10 mouse cellular contexts compared by ENCODE assay signal in genomic region chr2:121415591-121415990, GRCm38 (mm10). TPM values are rescaled to one million over a fixed set of nuclear protein-coding genes. Genes with fewer than 3 reads are reported as not detected.
DNase-seq lines count a peak whose midpoint lies in the region; ATAC-seq and TF ChIP-seq lines count a peak whose summit lies in the region.
"Had no signal": no experiment of that assay in that cellular context is flagged by ENCODE, and none has a peak within 500 bp of the region (broad histone marks: within the 10 kb centered on the region; RNA-seq: fewer than 3 reads in every experiment).

No protein-coding gene starts in this region.

- H3K36me3 ChIP-seq in CH12.LX (replicated peaks in 1 of 2; ENCODE audit: control insufficient read depth in 1 of 2, insufficient read depth in 1 of 2, low read length in 1 of 2): peaks cover 8 to 39% of the 10 kb centered on the region in 2 experiments
- H3K36me3 ChIP-seq in heart, postnatal 0 days (replicated peaks; ENCODE audit: control insufficient read depth, insufficient read depth, low read length): peaks cover 28% of the 10 kb centered on the region
- H3K36me3 ChIP-seq in liver, embryonic 16.5 days (ENCODE audit: control insufficient read depth, insufficient read depth): no peaks in the 10 kb centered on the region; the same call in 1 of the 2 replicates

- peaks cover 8 to 54% of the 10 kb centered on the region in 2 experiments; a peak in 3 of 4 replicates for H3K4me1 ChIP-seq in CH12.LX (ENCODE audit: control insufficient read depth in 1 of 2, insufficient read depth in 2 of 2)
- H3K4me1 ChIP-seq in heart, postnatal 0 days (ENCODE audit: control insufficient read depth, insufficient read depth): peaks cover 19% of the 10 kb centered on the region; the same call in 1 of the 2 replicates
- H3K4me1 ChIP-seq in liver, embryonic 16.5 days (ENCODE audit: control insufficient read depth, low read depth, low read length): peaks cover 18% of the 10 kb centered on the region

- H3K4me3 ChIP-seq in CH12.LX (replicated peaks in 1 of 3; ENCODE audit: low read depth in 2 of 3, low read length in 2 of 3, poor library complexity in 1 of 3): peak overlapping the region in 2 of 3 experiments; percentile 72 to 96
- H3K4me3 ChIP-seq in heart, postnatal 0 days (ENCODE audit: low read depth, low read length): peak overlapping the region; percentile 80
- H3K4me3 ChIP-seq in liver, embryonic 16.5 days (ENCODE audit: low read depth, low read length): peak overlapping the region; percentile 35; the same call in 1 of the 2 replicates

- no peak for TF ChIP-seq CTCF in CH12.LX (conservative IDR thresholded peaks at IDR 0.05 in 1 of 2, IDR thresholded peaks at IDR 0.05 in 1 of 2; ENCODE audit: low read depth in 2 of 2, low read length in 2 of 2)
- no peak for TF ChIP-seq CTCF in heart, postnatal 0 days (IDR thresholded peaks at IDR 0.05; ENCODE audit: low read depth)

- no peak for TF ChIP-seq EP300 in CH12.LX (IDR thresholded peaks at IDR 0.05; ENCODE audit: low read length)
- TF ChIP-seq EP300 in heart, postnatal 0 days (IDR thresholded peaks at IDR 0.05; ENCODE audit: low read depth): no peak

- dilution Hi-C loops in CH12.LX (cut with MboI; ENCODE audit: extremely low pct_ligation_motif_present, extremely low pct_unique_long_range_greater_than_20kb, low sequenced_read_pairs): no loop called here

- in situ Hi-C loops in CH12.LX (cut with MboI; ENCODE audit: low pct_ligation_motif_present, low pct_unique_long_range_greater_than_20kb, low sequenced_read_pairs): no loop called here

- H3K9ac ChIP-seq in CH12.LX (ENCODE audit: insufficient read depth, low read depth): peak overlapping the region; percentile 36
- peak overlapping the region; percentile 25; the same call in 1 of the 2 replicates for H3K9ac ChIP-seq in heart, postnatal 0 days (replicated peaks; ENCODE audit: low read depth, low read length)
- H3K9ac ChIP-seq in liver, embryonic 16.5 days (ENCODE audit: low read depth, low read length): no peak overlapping the region

- no peak for TF ChIP-seq POLR2A in CH12.LX (IDR thresholded peaks at IDR 0.05; ENCODE audit: low read depth, low read length)

- peak; percentile 48 for DNase-seq in heart, adult 11 months
- no peak for DNase-seq in heart, adult 9 months (ENCODE audit: low spot score in 2 of 2)
- no peak for DNase-seq in CH12.LX (ENCODE audit: extremely low read depth)
- no peak for DNase-seq in heart, postnatal 0 days (ENCODE audit: low spot score)
- no peak for DNase-seq in gastrocnemius, adult 18-20 months (ENCODE audit: low spot score)
- DNase-seq in adrenal gland, adult 18-20 months (ENCODE audit: low spot score in 2 of 2): no peak

- no peak for TF ChIP-seq RAD21 in CH12.LX (IDR thresholded peaks at IDR 0.05; ENCODE audit: low read depth, low read length)

- H3K79me2 ChIP-seq in CH12.LX (replicated peaks; ENCODE audit: control insufficient read depth, extremely low read depth, insufficient read depth, poor library complexity, severe bottlenecking): peaks cover 62% of the 10 kb centered on the region

- WGBS in heart, postnatal 0 days: 48% methylated on average over 3 of the region's 3 CpGs
- 63% methylated on average over 3 of the region's 3 CpGs for WGBS in liver, embryonic 16.5 days (ENCODE audit: insufficient replicate concordance)

- H3K4me2 ChIP-seq in CH12.LX (ENCODE audit: insufficient read depth, low read depth, poor library complexity, severe bottlenecking): peak overlapping the region; percentile 94
- peak overlapping the region; percentile 72 for H3K4me2 ChIP-seq in heart, postnatal 0 days (ENCODE audit: low read depth, low read length)
- peak overlapping the region; percentile 66; the same call in 1 of the 2 replicates for H3K4me2 ChIP-seq in liver, embryonic 16.5 days (ENCODE audit: low read depth, low read length)

- no peak for ATAC-seq in heart, postnatal 0 days (ENCODE audit: insufficient read depth, low read depth)
- no peak for ATAC-seq in liver, embryonic 16.5 days (ENCODE audit: low read depth)
- no peak for ATAC-seq in cerebellum, adult (ENCODE audit: insufficient number of reproducible peaks, low FRiP score, low TSS enrichment)

- H3K27me3 ChIP-seq in CH12.LX (replicated peaks): no peaks in the 10 kb centered on the region
- no peaks in the 10 kb centered on the region for H3K27me3 ChIP-seq in heart, postnatal 0 days (ENCODE audit: control insufficient read depth, insufficient read depth, low read length)
- no peaks in the 10 kb centered on the region for H3K27me3 ChIP-seq in liver, embryonic 16.5 days (ENCODE audit: control insufficient read depth, insufficient read depth, low read depth, low read length)

- no peaks in the 10 kb centered on the region for H3K9me3 ChIP-seq in CH12.LX (replicated peaks; ENCODE audit: low read length)
- no peaks in the 10 kb centered on the region for H3K9me3 ChIP-seq in heart, postnatal 0 days (replicated peaks; ENCODE audit: control insufficient read depth, low read length)
- no peaks in the 10 kb centered on the region for H3K9me3 ChIP-seq in liver, embryonic 16.5 days (replicated peaks; ENCODE audit: control insufficient read depth, low read length)

- H3K27ac ChIP-seq in CH12.LX (ENCODE audit: insufficient read depth, low read depth): no peak overlapping the region
- H3K27ac ChIP-seq in heart, postnatal 0 days (ENCODE audit: low read depth): no peak overlapping the region
- no peak overlapping the region for H3K27ac ChIP-seq in liver, embryonic 16.5 days (ENCODE audit: low read length)

TF ChIP-seq in CH12.LX, 34 proteins besides CTCF, POLR2A, EP300 and RAD21:
- TF ChIP-seq USF1 (IDR thresholded peaks at IDR 0.05; ENCODE audit: low read depth, low read length) (no peak), ZC3H11A (IDR thresholded peaks at IDR 0.05; ENCODE audit: low read depth, low read length) (no peak), RCOR1 (conservative IDR thresholded peaks at IDR 0.05; ENCODE audit: low read depth, low read length) (no peak), IRF4 (IDR thresholded peaks at IDR 0.05; ENCODE audit: low read depth, low read length) (no peak), MEF2A (IDR thresholded peaks at IDR 0.05; ENCODE audit: borderline replicate concordance, low read depth, low read length) (no peak), SIN3A (IDR thresholded peaks at IDR 0.05; ENCODE audit: low read length) (no peak), TCF12 (IDR thresholded peaks at IDR 0.05; ENCODE audit: low read depth, low read length) (no peak), NRF1 (IDR thresholded peaks at IDR 0.05; ENCODE audit: low read depth, low read length) (no peak), BHLHE40 (IDR thresholded peaks at IDR 0.05; ENCODE audit: low read depth, low read length) (no peak), POLR2AphosphoS2 (IDR thresholded peaks at IDR 0.05; ENCODE audit: low read depth, low read length) (no peak), MYC (IDR thresholded peaks at IDR 0.05; ENCODE audit: low read depth, low read length) (no peak), KAT2A (IDR thresholded peaks at IDR 0.05; ENCODE audit: insufficient replicate concordance, low read length) (no peak)
TF ChIP-seq in CH12.LX: peak in this region for 0.

RNA-seq across cellular contexts. Expression of gene Catsper2, which starts 2.0 kb away (rescaled TPM):
- total RNA-seq in CH12.LX (2012; rRNA removed) (0.89 and 1.5 TPM in 2 replicates), CH12.LX (2014; rRNA removed) (1.2 and 2.2 TPM in 2 replicates)
- polyA plus RNA-seq in CH12.LX (2012; ENCODE audit: insufficient read length, low read depth): 1.8 TPM in 2 replicates
- 1.3 and 3.7 TPM in 2 replicates for total RNA-seq in heart, postnatal 0 days (2014; rRNA removed; ENCODE audit: low replicate concordance)
- 4.5 and 5.2 TPM in 2 replicates for polyA plus RNA-seq in heart, postnatal 0 days (2015; fragmentation: Nextera tagmentation; extraction: Ambion mirVana)
- polyA plus RNA-seq in liver, embryonic 16.5 days (2015; fragmentation: Nextera tagmentation; extraction: Ambion mirVana): 0.63 and 0.78 TPM in 2 replicates
- 1 to 10 TPM; 1.7 to 1.8 TPM for total RNA-seq in gastrocnemius, adult 18-20 months (2021)
- total RNA-seq in adrenal gland, adult 18-20 months (2021): 1 to 10 TPM; 2.2 to 2.6 TPM

RNA-seq across cellular contexts. Expression of gene Pdia3, which starts 2.0 kb away (rescaled TPM):
- total RNA-seq in CH12.LX (2012; rRNA removed) (54.5 and 86.7 TPM in 2 replicates), CH12.LX (2014; rRNA removed) (169 and 184 TPM in 2 replicates)
- polyA plus RNA-seq in CH12.LX (2012; ENCODE audit: insufficient read length, low read depth): 356 and 406 TPM in 2 replicates
- total RNA-seq in heart, postnatal 0 days (2014; rRNA removed; ENCODE audit: low replicate concordance): 35.6 and 44.2 TPM in 2 replicates
- 211 and 237 TPM in 2 replicates for polyA plus RNA-seq in heart, postnatal 0 days (2015; fragmentation: Nextera tagmentation; extraction: Ambion mirVana)
- polyA plus RNA-seq in liver, embryonic 16.5 days (2015; fragmentation: Nextera tagmentation; extraction: Ambion mirVana): 302 and 304 TPM in 2 replicates
- 10 to 100 TPM; 28.3 to 39.1 TPM for total RNA-seq in gastrocnemius, adult 18-20 months (2021)
- 100 to 1,000 TPM; 355 to 437 TPM for total RNA-seq in adrenal gland, adult 18-20 months (2021)

RNA-seq across cellular contexts. Expression of gene Ell3, which starts 28.5 kb away (rescaled TPM):
- total RNA-seq in CH12.LX (2012; rRNA removed): 0.38 and 1.4 TPM in 2 replicates
- 2.1 and 2.3 TPM in 2 replicates for total RNA-seq in CH12.LX (2014; rRNA removed)
- 1.0 and 1.5 TPM in 2 replicates for polyA plus RNA-seq in CH12.LX (2012; ENCODE audit: insufficient read length, low read depth)
- not detected in 2 replicates for total RNA-seq in heart, postnatal 0 days (2014; rRNA removed; ENCODE audit: low replicate concordance)
- 0.36 and 0.55 TPM in 2 replicates for polyA plus RNA-seq in heart, postnatal 0 days (2015; fragmentation: Nextera tagmentation; extraction: Ambion mirVana)
- 3.4 and 3.6 TPM in 2 replicates for polyA plus RNA-seq in liver, embryonic 16.5 days (2015; fragmentation: Nextera tagmentation; extraction: Ambion mirVana)
- not detected for total RNA-seq in gastrocnemius, adult 18-20 months (2021)
- total RNA-seq in adrenal gland, adult 18-20 months (2021): under 1 TPM; 0.17 to 0.35 TPM
- total RNA-seq: hematopoietic stem cell, adult 5-6 weeks had no signal

RNA-seq across cellular contexts. Expression of gene Strc, which starts 28.6 kb away (rescaled TPM):
- total RNA-seq in CH12.LX (2012; rRNA removed) (4.8 and 6.3 TPM in 2 replicates), CH12.LX (2014; rRNA removed) (1.6 and 2.0 TPM in 2 replicates)
- polyA plus RNA-seq in CH12.LX (2012; ENCODE audit: insufficient read length, low read depth): 6.2 and 9.2 TPM in 2 replicates
- not detected in 2 replicates for total RNA-seq in heart, postnatal 0 days (2014; rRNA removed; ENCODE audit: low replicate concordance)
- not detected in 2 replicates for polyA plus RNA-seq in heart, postnatal 0 days (2015; fragmentation: Nextera tagmentation; extraction: Ambion mirVana)
- not detected in 2 replicates for polyA plus RNA-seq in liver, embryonic 16.5 days (2015; fragmentation: Nextera tagmentation; extraction: Ambion mirVana)
- total RNA-seq in gastrocnemius, adult 18-20 months (2021): under 1 TPM in 1 of 2 experiments, not detected in 1; 0.09 TPM
- under 1 TPM; 0.03 to 0.22 TPM for total RNA-seq in adrenal gland, adult 18-20 months (2021)
- total RNA-seq: hematopoietic stem cell, adult 5-6 weeks had no signal
- polyA plus RNA-seq: brain, embryonic 14.5 days had no signal

RNA-seq across cellular contexts. Expression of gene Serf2, which starts 33.4 kb away (rescaled TPM):
- 164 and 189 TPM in 2 replicates for total RNA-seq in CH12.LX (2012; rRNA removed)
- 116 TPM in 2 replicates for total RNA-seq in CH12.LX (2014; rRNA removed)
- polyA plus RNA-seq in CH12.LX (2012; ENCODE audit: insufficient read length, low read depth): 222 and 255 TPM in 2 replicates
- total RNA-seq in heart, postnatal 0 days (2014; rRNA removed; ENCODE audit: low replicate concordance): 1,358 and 1,465 TPM in 2 replicates
- 616 and 625 TPM in 2 replicates for polyA plus RNA-seq in heart, postnatal 0 days (2015; fragmentation: Nextera tagmentation; extraction: Ambion mirVana)
- polyA plus RNA-seq in liver, embryonic 16.5 days (2015; fragmentation: Nextera tagmentation; extraction: Ambion mirVana): 209 and 224 TPM in 2 replicates
- total RNA-seq in gastrocnemius, adult 18-20 months (2021): 100 to 1,000 TPM; 334 to 355 TPM
- 100 to 1,000 TPM; 363 to 372 TPM for total RNA-seq in adrenal gland, adult 18-20 months (2021)
